Mouse (Mus musculus) ovary, adult 18-20 months (tissue): Measurements from ENCODE around the gene Nat14.
A peak's percentile ranks its signal among the peaks of the same experiment; 100 is the strongest.

ENCODE experiments used
- DNase-seq: peaks from one replicate; pipeline ENCODE4 v3.0.0; 2022; ENCODE audit warnings: low spot score, mixed read lengths

Nat14 gene

DNA sequence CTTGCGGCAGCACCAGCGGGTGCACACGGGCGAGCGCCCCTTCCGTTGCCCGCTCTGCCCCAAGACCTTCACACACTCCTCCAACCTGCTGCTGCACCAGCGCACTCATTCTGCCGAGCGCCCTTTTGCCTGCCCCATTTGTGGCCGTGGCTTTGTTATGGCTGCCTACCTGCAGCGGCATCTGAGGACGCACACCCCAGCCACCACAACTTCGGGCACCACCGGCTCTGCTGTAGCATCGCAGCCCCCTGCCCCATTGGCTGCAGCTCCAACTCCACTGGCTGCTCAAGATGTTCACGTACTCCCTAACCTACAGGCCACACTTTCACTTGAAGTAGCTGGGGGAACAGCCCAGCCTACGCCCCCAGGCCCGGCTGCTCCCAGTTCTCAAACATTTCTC is 1.3 kb upstream of the Nat14 start:
- DNase-seq, result no peak

- no peak for DNase-seq
Measured at GRCm38 (mm10) chr7:4920976-4921823, 628 bp upstream of the Nat14 start.

DNA sequence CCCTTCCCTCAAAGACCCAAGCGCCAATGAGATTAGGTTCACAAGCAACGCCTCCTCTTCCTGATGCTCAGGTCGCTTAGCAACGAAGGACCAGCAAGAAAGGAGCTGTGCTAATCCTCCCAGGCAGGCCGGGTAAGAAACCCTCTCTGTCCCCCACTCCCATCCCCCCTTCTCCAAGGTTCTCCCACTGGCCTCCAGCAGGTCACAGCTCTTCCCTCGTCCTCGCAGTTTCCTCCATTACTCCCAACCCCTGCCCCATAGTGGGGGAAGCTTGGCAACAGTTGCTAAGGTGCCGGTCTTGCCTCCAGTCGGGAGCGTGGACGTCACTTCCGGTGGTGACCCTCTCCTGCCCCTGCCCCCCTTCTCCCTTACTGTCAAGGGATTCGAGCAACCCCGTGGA is 680 bp downstream of the Nat14 start:
- DNase-seq, result peak; percentile 59

DNA sequence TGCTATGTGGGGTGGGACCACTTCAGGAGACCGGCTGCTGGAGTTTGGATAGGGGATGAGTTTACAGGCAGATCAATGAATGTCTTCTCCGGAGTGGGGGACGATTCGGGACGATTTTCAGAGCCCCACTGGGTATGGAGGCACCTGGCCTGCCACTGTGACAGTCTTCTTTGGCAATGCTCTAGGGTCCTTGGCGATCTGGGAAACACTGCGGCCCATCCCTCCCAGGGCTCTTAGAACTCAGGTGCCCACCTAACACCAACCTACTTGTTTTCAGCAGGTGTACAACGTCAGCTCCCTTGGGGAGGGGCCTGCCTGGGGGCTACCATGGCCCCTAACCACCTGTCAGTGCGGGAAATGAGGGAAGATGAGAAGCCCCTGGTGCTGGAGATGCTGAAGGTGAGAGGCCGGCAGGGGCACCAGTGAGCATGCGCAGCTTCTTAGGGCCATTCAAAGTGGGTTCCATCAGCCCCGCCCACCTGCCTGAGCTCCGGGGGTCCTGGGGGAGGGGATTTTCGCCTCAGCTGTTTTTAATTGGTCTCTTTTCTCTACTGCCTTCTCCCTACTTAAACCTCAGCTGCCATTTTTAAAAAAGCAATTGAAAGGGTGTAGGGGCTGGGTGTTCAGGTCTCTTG is 1.2 kb downstream of the Nat14 start:
- DNase-seq, result no peak

GRCm38 (mm10) chr7:4923586-4924364 is 1.9 kb downstream of the Nat14 start:
- peak; percentile 55 for DNase-seq

GRCm38 (mm10) chr7:4924483-4924882 is 2.7 kb downstream of the Nat14 start:
- no peak for DNase-seq

GRCm38 (mm10) chr7:4924891-4925301 is 3.1 kb downstream of the Nat14 start:
- DNase-seq, result no peak

- DNase-seq, result no peak
Measured at GRCm38 (mm10) chr7:4925441-4926381, 3.9 kb downstream of the Nat14 start, which contains the start of gene Ssc5d. Gene Ssc5d, plus strand, starts transcription at chr7:4925785.

DNA sequence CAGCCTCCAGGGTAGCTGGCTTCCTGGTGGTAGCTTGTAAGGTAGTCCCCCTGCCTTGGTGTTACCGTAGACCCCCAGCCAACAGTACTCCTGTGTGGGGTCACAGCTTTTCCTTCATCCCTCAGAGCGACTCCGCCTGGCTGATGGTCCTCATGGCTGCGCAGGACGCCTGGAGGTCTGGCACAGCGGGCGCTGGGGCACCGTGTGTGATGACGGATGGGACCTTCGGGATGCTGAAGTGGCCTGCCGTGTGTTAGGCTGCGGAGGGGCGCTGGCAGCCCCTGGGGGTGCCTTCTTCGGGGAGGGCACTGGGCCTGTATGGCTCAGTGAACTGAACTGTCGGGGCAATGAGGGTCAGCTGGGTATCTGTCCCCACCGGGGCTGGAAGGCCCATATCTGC is 5.0 kb downstream of the Nat14 start:
- no peak for DNase-seq

DNA sequence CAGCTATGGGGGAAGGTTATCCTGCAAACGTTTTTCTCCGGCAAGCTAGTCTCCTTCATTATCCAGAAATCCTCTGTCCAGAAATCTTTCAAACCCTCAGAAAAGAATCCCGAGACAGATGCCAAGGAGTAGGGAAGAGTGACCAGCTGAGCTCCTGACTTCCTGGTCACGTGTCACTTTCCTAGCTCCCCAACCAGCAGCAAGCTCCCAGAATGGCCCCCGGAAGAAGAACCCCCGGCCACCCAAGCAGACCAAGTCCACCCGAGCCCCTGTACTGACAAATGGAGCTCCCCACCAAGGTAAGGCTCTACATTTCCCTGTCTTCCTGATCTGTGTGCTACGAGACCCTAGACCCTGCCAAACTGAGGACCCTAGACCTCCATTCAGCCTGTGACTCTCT is 5.9 kb downstream of the Nat14 start:
- DNase-seq, result no peak

DNA sequence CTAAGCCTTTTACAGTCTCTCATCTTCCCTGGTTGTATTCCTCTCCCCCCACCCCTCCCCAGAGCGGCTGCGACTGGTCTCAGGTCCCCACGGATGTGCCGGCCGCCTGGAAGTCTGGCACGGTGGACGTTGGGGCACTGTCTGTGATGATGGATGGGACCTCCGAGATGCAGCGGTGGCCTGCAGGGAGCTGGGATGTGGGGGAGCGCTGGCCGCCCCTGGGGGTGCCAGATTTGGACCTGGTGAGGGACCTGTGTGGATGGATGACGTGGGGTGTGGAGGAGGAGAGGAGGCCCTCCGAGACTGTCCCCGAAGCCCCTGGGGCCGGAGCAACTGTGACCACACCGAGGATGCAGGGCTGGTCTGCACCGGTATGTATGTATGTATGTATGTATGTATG is 6.5 kb downstream of the Nat14 start:
- DNase-seq, result no peak

- DNase-seq, result no peak
Measured at GRCm38 (mm10) chr7:4933103-4933502, 11.3 kb downstream of the Nat14 start.

DNA sequence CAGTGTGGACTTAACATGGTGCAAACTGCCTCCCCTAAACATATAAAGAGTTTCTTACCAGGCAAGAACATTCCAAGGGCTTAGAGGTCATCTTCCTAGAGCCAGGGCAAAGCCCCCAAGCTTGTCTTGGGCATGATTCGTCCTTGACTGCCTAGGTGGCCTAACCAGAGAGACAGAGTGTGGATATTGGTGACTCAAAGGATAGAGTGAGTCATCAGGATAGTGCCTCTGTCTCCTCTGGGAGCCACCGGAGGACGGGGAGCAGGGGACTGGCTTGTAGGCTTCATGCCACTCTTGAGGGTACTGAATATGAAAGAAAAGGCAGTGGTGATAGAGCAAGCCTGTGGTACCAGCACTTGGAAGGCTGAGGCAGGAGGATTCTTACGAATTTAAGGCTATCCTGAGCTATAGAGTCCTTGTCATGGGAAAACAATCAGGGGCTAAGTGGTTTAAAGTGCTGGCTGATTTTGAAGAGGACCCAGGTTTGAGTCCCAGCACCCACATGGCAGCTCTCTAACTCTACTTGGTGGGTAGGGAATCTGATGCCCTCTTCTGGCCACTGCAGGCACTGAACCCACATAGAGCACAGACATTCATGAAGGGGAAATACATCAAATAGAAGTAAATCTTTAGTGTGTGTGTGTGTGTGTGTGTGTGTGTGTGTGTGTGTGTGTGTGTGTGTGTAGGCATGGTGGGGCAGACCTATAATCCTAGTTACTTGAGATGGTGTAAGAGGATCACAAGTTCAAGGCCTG is 12.5 kb downstream of the Nat14 start:
- no peak for DNase-seq

DNA sequence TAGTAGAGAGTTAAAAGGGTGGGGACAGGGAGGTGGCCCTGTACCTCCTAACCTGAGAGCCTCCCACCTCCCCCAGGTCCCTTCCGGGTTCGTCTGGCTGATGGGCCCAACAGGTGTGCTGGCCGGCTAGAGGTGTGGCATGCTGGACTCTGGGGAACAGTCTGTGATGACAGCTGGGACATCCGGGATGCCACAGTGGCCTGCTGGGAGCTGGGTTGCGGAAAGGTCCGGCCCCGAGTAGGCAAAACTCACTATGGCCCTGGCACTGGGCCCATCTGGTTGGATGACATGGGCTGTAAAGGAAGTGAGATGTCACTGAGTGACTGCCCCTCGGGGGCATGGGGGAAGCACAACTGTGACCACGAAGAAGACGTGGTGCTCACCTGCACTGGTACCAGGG is 15.0 kb downstream of the Nat14 start:
- no peak for DNase-seq

GRCm38 (mm10) chr7:4937392-4937791 is 15.6 kb downstream of the Nat14 start:
- DNase-seq, result no peak

DNA sequence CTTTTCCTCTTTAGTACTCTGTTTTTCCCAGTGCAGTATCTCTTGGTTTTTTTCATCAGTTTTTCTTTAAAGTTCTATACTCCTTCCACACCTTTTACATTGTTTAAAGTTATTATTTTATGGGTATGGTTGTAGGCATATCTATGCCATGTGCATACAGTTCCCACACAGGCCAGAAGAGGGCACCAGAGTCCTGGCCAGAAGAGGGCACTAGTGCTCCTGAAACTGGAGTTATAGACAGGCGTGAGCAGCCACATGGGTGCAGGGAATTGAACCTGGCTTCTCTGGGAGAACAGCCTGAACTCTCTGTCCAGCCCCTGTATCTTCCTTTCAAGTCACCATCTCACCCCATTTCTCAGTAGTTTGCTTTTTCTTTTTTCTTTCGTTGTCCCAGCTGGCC is 16.6 kb downstream of the Nat14 start:
- DNase-seq, result no peak

DNA sequence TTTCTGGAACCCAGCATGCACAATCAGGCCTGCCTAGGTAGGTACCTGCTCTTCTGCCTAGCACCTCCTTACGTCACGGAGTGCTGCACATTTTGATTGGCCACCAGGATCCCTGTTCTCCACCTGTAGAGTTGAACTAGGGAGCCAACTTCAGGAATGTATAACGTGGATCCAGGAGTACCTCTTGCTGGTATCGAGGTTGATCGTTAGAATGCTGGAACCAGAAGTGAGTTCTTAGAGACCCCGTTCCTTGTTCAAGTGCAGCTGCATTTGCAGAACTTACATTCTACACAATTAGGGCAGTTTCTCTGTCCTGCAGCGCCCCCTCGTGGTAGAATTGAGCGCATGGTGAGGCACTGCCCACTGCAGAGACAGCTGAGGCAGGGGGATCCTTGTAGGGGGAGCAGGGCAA is 18.2 kb downstream of the Nat14 start:
- no peak for DNase-seq

DNA sequence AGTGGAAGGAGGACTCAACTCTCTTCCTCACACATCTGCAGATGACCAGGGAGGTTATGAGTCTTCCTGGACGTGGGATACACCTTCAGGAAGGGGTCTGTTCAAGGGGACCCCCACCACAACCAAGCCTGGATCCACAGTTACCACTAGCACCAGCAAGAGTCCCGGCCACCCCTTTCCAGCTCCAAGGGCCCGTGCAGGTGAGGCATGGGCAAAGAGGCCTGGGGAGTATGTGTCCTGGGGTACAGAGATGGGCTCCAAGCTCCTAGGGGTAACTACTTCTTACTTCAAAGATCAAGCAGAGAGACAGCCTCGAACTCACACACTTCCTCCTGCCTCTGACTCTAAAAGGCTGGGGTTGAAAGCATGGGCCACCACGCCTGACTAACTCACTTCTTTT is 20.8 kb downstream of the Nat14 start:
- no peak for DNase-seq

DNA sequence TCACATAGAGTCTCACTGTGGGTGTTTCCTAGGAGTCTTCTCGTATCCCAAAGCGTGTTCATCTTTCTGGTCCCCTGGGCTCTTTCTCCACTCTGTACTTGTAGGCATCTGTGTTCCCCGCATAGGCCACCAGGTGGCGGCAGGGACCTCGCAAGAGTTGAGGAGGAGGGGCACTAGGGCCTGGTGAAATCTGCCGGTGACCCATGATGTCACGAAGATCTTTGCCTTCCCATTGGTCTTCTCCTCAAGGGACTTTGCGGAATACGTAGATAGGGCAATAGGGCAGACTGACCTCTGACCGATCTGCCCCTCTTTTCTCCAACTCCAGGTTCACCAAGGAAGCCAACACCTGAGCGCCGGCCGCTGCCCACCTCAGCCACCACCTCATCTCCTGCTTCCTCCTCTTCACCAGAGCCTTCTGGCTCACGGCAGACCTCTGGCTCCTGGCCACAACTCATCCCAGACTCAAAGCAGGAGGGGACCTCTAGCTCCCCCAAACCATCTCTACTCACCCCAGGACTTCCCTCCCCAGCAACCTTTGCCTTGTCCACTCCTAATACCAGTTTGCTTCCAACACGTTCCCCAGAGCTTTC is 21.5 kb downstream of the Nat14 start:
- peak; percentile 82 for DNase-seq

GRCm38 (mm10) chr7:4947855-4948254 is 26.0 kb downstream of the Nat14 start:
- peak; percentile 80 for DNase-seq

DNA sequence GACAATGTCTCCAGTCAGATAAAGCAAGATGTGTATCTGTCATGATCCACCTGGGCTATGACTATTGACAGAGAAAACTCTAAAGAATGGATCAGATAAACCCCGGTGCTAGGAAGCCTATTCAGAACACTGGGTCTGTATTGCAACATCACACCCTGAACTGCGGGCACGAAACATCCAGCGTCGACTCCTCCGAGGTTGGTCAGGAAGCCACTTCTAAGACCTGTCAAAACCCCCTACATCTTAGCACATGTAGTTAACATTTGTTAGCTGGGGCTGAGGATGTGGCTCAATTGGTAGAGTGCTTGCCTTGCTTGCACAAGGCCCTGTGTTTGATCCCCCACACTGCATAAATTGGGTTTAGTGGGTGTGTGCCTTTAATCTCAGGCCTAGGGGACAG is 26.6 kb downstream of the Nat14 start:
- DNase-seq, result no peak
